12 mouse cellular contexts compared by ENCODE assay signal in genomic region chr10:99425265-99425664, GRCm38 (mm10).
"Had no signal": no experiment of that assay in that cellular context is flagged by ENCODE, and none has a peak within 500 bp of the region (broad histone marks: within the 10 kb centered on the region; RNA-seq: fewer than 3 reads in every experiment).

No protein-coding gene starts in this region.

- ATAC-seq: inflammation-experienced regulatory T-cells, adult 6 months; intestine, postnatal 0 days had no signal

- H3K27me3 ChIP-seq: limb, embryonic 12.5 days; neural tube, embryonic 13.5 days had no signal

- H3K27ac ChIP-seq: limb, embryonic 12.5 days; liver, embryonic 14.5 days; macrophage; neural tube, embryonic 13.5 days had no signal

- H3K36me3 ChIP-seq: limb, embryonic 12.5 days; neural tube, embryonic 13.5 days had no signal

- DNase-seq: kidney, postnatal 14 days; liver; lung, adult 2 months; midbrain, embryonic 14.5 days; right cerebral cortex, postnatal 25 days; thymus, postnatal 36 days had no signal

- H3K4me1 ChIP-seq: limb, embryonic 12.5 days; neural tube, embryonic 13.5 days had no signal

- H3K4me3 ChIP-seq: limb, embryonic 12.5 days; neural tube, embryonic 13.5 days had no signal
